Mouse (Mus musculus) T-helper 17 cell (primary cell): ENCODE data around the gene Cabcoco1.

Source experiments
- in situ Hi-C, 2 experiments: fragments of 300-600 bp; cut with MboI, MseI; formaldehyde crosslinking; loops; 1 replicate in 1 of 2; 2 replicates in 1 of 2; pipeline ENCODE4 v1.15.1; 2025; ENCODE audit warnings: high pct_unique_total_duplicates in 2 of 2

Gene Cabcoco1

DNA sequence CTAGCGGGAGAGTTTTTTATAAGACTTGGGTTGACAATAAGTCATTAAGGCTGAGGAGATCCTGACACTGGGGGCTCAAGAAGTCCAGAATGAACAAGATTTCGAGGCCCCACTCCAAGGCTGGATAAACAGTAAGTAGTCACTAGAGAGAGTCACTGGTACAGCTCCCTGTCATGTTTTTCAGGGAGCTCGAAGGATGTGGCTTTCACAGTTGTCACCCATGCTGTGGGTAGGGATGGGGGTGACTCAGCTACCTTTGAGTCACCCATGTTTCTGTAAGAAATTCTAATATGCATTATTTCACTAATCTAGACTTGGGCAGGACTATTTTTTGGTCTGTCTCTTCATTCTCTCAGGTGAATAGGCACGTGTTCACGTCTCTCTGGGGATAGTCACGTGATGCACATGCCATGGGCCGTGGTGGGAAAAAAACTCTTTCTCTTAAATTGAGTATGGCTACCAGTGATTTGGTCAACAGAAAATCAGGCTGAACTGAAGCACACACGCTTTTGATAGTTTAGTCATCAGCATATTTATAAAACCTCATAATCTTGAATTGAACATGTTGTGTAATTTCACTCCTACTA is 29.2 kb downstream of the Cabcoco1 start:
- in situ Hi-C loops = no loop called here

DNA sequence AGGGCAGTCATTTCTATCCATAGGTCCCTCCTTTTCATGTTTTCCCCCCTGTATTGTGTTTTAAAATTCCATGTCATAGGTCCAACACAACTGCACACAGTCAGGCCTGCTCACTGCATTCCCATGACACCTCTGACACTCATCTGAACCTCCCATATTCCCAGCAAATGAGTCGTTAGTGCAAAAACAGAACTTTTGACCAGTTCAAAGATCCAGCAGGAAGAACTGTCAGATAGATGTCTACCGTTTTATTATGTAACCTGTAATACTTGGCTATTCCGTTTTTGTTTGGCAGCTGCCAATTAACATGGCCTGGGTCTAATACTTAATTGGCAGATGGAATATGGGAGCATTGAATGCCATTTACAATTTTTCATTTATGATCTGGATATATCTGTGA is 34.0 kb downstream of the Cabcoco1 start:
- in situ Hi-C loops = loop anchor here in 1 of 2 experiments (10.0 kb wide), 1 partner anchor 167 kb away; no protein-coding TSS in a partner anchor

DNA sequence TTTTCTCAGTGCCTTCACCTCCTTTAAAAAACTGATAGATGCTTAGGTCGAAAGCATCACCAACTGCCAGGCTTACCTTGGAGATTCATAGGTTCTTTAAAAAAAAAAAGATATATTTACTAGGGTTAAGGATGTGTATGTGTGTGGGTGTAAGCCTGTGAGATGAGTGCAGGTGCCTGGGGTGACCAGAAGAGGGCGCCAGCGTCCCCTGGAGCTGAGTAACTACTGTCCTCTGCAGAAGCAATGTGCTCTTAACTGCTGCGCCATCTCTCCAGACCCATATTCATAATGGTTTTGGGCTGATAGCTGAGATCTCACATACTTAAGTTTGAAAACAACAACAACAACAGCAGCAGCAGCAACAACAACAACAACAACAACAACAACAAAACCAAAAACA is 35.5 kb downstream of the Cabcoco1 start:
- in situ Hi-C loops = loop anchor here in 1 of 2 experiments (10.0 kb wide), 1 partner anchor 169 kb away; no protein-coding TSS in a partner anchor

DNA sequence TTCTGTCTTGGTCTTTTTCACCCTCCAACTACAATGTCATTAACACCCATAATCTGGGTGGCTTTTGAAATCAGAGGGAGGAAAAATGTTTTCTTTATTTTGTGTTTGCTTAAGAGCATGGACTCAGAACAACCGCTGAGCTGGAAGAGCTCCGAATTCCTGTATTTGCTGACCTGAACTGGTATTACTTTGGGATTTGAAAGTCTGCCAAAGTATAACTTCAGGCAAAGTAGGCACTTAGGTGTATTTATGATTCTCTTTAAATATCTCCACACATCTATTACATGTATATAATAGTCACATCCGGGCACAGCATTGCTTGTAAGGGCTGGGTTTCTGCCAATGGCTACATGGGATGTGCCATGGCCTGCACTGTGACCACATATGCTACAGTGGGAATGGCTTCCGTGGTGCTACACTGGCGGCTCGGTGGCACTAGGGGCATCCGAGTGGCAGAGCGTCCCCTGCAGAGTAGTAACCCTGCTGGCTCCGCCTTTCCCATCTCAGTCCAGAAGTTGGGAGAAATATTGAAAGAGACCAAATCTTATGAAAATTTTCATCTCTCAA is 37.0 kb downstream of the Cabcoco1 start:
- in situ Hi-C loops = loop anchor here in 1 of 2 experiments (10.0 kb wide), 1 partner anchor 170 kb away; no protein-coding TSS in a partner anchor

DNA sequence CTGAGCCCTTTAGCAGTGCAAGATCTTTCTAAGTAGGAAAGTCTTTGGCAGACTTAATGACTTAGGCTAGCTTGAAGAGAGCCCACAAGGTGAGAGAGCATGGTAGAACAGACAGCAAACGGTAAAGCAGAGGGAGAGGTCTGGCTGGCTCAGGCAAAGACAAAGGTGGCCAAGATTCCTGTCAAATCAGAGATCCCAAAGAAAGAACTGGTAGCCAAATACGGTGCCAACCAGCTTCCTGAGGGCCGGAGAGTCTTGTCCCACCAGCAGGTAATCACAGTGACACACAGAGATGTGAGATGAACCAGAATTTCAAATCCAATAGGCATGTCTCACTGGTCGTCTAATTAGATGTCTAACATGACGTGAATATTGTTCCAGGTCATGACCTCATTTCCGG is 40.6 kb downstream of the Cabcoco1 start:
- in situ Hi-C loops = loop anchor here in 1 of 2 experiments (10.0 kb wide), 1 partner anchor 174 kb away; no protein-coding TSS in a partner anchor

DNA sequence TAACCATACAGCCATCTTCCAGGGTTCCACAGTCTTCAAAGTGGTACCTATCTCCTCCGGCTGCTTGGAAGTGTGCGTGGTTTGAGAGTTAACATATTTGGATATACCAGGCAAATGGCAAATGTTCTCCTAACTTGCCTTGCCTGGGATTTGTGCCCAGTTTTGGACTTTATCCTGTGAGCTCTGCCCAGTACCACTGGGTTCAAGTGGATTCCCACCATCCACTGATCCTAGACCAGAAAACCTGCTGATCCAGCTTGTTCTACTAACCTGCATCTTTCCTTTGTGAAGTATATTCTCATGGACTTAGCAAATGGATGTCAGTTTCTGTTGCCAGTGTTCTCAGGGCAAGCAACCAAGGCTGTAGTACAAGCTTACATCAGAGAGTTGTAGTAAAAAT is 46.5 kb downstream of the Cabcoco1 start:
- in situ Hi-C loops = no loop called here

DNA sequence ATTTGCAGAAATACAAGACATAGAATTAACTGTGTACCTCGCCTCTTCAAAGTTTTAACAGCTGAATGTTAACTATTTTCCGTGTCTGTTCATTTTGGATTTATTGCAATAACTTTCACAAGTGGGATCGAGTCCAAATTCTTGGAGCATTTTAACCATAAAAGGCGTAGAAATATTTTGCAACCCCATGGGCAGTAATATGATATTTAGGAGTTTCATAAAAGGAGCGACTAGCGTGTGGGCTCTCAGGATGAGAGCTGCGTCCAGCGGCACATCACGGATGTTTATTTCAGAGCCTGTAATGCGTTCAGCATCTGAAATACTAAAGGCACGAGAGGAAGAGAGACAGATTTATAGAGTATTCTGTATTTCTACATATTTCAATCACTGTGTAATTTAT is 50.1 kb downstream of the Cabcoco1 start:
- in situ Hi-C loops = no loop called here

DNA sequence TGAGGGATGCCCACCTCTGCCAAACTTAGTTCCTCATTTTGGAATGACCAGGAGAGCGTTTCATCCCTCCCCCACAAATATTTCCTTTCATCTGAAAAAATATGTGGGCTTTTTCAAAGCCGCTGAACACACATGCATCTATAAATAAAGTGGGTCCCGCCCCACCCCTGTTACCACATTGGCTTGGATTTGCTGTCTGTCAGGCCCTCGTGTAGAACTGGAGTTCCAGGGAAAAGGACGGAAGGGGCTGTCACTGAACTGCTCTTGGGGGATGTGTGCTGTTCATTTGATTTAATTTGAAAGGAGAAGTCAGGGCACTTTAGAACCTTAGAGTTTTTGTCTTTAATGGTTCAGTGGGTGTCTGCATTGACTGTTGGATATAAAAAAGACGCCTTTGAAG is 50.9 kb downstream of the Cabcoco1 start:
- in situ Hi-C loops = no loop called here

DNA sequence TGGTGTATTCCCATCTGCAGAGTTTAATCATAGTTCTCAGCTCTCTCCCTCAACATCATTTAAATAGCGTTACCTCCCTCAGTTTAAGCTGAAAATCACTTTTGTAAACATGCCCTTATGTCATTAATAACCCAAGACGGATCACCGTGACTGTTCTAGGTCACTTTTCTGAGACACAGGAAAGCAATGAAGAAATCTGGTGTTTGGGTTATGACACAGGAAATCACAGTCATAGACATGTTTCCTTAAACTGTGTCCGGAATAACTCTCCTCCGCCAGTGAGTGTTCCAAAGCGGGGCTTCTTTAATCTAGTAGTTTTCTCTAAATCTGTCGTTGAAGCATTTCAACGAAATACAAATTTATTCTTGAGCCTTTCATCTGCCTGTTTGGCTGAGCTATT is 68.9 kb downstream of the Cabcoco1 start:
- in situ Hi-C loops = loop anchor here in 1 of 2 experiments (5.0 kb wide), 1 partner anchor 100 kb away; no protein-coding TSS in a partner anchor

DNA sequence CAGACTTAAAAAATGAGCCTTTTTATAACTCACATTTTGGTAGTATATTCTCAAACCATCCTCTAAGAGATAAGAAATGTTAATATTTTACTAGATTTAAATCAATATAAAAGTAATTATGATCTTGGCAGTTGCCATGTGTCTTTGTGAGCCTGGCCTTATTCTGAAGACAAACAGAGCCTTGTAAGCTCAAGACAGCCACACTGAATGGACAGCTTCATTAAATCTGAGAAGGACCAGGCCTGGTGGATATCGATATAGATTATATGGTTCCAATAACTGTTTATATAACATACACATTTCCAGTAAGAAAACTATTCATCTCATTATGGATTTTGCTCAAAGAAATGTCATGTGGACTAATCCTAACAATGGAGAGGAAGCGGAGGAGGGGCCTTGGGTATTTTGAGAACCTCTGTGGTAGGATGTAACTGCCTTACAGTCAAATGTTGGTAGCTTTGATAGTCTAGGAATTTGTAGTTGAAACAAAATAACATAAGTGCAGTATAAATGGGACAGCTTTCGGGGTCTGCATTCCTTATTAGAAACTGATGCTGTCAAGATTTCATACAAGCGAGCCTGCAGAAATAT is 75.9 kb downstream of the Cabcoco1 start:
- in situ Hi-C loops = no loop called here

DNA sequence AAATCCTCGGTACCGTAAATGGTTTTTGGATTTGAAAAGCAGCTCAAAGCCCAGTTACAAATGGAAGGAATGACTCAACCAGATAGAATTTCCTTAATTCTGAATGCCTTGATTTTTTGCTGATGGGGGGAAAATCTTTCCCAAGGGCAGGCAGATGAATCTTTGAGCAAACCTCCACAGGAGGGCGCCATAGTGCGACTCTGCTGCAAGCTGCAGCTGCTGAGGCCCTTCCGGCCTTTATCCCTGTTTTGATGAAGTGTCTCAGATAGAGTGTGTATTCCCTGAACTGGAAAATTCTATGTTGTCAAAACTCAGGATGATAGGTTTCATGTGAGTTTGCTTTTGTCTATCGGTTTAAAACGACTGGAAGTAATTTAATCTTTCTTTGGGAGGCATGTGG is 76.8 kb downstream of the Cabcoco1 start:
- in situ Hi-C loops = no loop called here

DNA sequence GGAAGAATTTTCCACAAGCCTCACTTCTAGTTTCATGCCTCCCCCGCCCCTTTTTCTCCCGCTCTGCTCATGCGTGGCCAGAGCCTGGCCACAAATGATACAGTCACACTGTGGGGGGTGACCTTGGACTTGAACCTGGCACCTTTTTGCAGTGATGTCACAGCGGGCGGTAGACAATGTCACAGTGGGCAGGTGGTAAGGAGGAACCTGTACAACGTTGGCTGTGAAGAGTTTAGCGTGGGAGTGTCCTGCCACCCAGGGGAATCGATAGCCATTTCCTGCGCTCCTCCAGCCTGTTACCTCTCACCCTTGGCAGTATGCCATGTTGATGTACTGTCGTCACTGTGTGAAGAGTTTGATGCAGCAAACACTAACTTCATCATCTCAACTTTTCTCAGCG is 81.9 kb downstream of the Cabcoco1 start:
- in situ Hi-C loops = no loop called here

DNA sequence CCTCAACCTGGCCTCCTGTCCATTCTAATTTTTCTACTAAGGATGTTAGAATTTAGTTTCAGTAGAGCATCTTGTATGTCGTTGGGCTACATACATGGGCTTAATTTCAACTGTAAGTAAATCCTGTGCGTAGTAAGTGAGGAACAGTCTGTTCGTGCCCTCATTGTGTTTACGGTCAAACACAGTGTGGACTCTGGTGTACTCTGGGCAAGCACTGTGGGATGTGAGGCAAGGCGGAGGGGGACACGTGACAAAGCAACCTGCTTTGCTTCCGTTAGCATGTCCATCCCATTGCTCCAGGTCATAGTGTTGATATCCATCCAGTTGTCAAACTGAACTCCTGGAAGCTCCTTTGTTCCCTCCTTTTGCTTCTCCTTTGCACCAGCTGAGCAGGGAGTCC is 84.7 kb downstream of the Cabcoco1 start:
- in situ Hi-C loops = no loop called here

DNA sequence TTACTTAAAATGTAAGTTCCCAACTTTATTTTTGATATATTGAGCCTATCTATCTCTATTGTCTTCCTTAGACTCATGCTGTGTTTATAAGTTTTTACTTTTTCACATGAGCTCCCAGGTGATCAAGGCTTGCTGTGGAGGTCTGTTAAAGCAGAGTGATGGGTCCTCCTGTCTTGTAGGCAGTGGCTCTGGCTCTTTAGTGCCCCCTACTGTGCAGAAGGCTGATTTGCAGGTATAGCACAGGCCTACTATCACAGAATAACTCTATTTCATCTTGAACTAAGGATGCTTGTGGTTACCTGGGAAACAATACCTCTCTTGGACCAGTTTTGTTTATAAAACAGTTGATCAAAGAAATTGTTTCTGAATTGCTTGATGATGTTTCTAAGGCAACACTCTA is 87.2 kb downstream of the Cabcoco1 start:
- in situ Hi-C loops = no loop called here

DNA sequence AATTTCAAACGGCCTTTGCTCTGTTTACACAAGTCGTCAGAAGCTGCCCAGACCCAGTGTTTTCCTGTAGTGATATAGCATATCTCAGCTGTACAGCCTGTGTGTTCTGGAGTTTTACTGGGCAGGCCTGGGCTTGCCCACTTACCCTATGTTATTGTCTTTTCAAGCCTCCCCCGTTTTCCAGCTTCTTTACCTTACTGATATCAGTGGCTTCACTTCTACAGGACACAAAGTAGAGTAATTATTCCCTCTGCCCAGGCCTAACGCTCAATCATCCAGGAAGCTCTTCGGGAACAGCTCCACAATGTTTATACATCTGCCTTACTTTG is 94.9 kb downstream of the Cabcoco1 start:
- in situ Hi-C loops = no loop called here

DNA sequence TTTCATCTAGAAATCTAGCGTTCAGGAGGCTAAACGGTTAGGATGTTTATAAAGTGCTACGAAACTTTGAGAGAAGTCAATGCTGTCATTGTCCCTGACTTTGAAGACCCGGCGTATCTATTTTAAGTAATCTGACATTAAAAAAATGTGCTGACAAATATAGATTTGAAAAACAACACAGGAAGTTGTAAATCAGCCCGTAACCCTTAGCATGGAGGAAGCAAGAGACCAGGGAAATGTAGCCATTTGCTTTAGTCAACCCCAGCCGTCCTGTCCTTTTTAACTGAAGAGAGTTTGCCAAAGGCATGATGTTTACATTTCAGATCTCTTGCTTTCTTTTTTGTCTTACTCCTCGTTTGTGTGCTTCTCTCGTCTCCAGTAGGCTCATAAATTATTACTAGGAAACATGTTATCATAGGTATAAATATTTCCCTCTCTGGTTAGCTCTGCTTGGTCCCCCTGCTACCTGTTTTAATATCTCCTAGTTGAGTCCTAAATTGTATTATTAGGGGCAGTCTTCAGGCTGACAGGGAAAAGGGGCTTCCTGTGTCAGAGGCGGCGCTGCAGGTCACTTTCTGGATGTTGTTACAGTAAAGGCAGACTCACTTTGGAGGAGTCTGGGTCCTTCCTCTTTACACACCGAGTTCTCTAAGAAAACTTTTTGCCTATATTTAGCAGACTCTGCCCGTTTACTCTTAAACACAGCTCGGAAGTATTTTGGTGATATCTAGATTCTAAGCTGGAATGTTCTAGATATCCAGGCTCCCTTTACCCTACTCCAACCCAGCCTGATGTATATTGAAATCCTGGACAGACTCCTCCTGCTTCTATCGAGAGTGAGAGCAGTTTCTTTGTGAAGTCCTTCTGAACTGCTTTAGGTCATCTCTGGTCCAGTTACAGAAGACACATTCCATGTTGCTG is 95.6 kb downstream of the Cabcoco1 start:
- in situ Hi-C loops = no loop called here

DNA sequence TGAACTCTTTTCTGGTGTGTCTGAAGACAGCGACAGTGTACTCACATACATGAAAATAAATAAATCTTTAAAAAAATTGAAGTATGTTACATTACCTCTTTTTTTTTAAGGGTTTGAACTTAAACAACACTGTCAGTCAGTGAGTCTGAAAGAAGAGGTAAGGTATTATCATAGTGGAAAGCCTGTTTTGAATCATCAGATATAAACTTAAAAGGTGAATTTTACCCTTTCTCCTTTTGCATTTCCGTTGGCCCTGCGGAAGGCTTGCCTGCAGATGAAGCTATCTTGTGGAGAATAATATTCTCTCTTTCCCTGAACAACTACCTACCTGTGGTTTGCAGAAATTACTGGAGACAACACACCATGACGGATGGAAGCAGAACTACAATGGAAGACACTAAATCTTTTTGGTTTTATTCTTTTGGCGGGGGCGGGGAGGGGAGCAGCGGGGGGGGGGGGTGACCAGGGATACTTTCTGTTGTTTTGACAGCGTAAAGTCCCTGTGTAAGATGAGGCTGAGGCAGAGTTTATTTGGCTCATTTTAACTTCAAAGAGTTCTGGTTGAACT is 96.4 kb downstream of the Cabcoco1 start:
- in situ Hi-C loops = no loop called here

DNA sequence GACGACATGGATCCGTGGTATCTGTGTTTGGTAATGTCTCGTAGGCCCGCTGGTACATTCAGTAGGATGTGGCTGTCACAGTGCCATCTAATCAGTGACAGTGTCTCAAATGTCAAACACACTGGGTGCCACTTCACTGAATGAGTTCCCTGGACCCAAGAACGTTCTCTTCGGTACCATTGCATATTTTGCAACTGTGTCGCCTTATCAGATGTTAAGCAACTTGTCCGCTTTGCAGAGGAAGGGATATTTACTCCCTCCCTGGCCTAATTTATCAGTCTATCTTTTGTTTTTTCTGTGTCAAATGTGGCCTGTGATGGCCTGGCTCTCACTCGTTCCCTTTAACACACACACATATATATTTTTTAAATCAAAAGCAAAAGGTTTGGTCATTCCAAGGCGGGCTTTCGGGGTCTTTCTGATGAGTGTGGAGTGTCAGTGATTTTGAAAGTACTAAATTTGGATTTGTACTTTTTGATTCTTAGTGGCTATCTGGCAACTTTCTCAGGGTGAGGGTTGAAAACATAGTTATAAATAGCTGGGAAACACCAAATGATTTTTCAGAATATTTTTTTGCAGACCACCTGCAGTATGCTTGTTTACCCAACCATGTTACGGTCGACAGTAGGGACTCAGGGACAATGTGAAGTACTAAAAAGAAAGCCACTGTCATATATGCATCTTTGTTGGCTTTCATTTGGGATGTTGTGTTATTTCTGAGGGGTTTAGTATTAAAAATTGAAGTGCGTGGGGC is 97.2 kb downstream of the Cabcoco1 start:
- in situ Hi-C loops = no loop called here

DNA sequence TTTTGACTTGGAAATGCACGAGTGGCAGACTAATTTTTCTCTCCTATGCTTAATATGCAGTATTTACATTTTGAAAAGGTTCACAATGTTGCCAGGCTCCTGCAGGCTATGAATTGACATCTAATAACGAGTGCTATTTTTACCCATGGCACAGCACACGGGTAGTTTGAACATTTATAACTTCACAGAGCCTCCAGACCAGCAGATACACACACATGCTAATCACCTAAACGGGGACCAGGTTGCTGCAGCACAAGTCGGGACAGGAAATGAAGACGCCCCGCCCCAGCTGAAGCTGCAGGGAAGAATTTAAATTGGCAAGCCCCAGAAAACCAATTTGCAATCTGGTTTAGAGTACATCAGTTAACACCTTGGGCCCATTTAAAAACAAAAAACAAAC is 98.6 kb downstream of the Cabcoco1 start:
- in situ Hi-C loops = no loop called here

DNA sequence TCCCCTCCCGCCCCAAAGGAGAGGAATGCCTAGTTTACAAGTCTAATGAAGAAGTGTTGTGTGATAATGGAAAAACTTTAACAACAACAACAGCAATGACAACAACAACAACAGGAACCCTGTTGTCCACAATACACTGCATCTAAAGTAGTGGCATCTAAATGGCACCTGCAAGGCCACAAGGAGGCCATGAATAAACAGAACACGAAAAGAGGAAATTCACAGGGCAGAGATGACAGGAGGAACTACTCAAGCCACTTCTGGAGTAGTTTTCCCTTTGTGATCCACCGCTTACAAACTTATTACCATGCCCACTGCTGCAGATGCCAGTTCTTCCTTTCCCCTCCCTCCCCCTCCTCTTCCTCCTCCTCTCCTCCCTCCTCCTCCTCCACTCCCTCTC is 99.0 kb downstream of the Cabcoco1 start:
- in situ Hi-C loops = no loop called here
